Mouse (Mus musculus): ENCODE results near the gene Adipor2. TPM values are rescaled to one million over a fixed set of nuclear protein-coding genes. Genes with fewer than 3 reads are reported as not detected.

Adipor2 gene
- polyA plus RNA-seq, 1 experiment from 2014 or later, result 27.9 TPM

GRCm38 (mm10) chr6:119325978-119326377 is 91.5 kb downstream of the Adipor2 start:
- Histone ChIP-seq H3K9ac (replicated peaks) (no peak overlapping the region), H3K4me1 (replicated peaks) (peaks cover 13% of the 10 kb centered on the region), H3K4me2 (no peak overlapping the region), H3K36me3 (no peaks in the 10 kb centered on the region), H3K9me3 (no peaks in the 10 kb centered on the region), H3K27ac (no peak overlapping the region), H3K27me3 (peaks cover 86% of the 10 kb centered on the region), H3K4me3 (replicated peaks) (no peak overlapping the region)
- ATAC-seq (ENCODE audit: insufficient number of reproducible peaks, insufficient read depth, low FRiP score, low TSS enrichment, low read depth), result no peak
- WGBS, result 75% methylated on average over 6 of the region's 6 CpGs

GRCm38 (mm10) chr6:119324776-119325175 is 92.7 kb downstream of the Adipor2 start:
- peaks cover 74% of the 10 kb centered on the region for H3K27me3 ChIP-seq

DNA sequence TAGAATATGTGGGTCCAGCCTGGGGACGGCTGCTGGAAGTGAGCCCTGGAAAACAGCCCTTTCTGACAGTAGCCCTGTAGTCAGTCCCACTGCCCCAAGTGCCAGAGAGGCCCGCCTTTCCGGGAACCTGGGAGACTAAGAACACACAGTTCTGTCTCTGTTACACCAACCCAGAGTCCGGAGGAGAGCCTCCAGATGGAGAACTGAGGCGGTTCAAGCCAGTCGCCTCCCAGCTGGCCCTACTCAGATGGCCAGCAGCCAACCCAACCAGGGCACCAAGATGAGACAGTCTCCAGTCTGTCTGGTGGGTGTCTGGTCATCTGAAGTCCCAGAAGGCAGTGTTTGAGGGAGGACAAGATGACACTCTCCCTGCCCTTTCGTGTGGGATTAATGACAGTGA is 95.8 kb downstream of the Adipor2 start:
- 0 out of 2 replicates have a peak, but pooled peaks cover 3% of the 10 kb centered on the region for H3K9me3 ChIP-seq
- WGBS, result 84% methylated on average over 7 of the region's 7 CpGs
- no peak overlapping the region for H3K9ac ChIP-seq (replicated peaks)
- no peak overlapping the region for H3K4me3 ChIP-seq (replicated peaks)
- no peak overlapping the region for H3K27ac ChIP-seq
- ATAC-seq (ENCODE audit: insufficient number of reproducible peaks, insufficient read depth, low FRiP score, low TSS enrichment, low read depth), result no peak
- no peak overlapping the region for H3K4me2 ChIP-seq
- H3K27me3 ChIP-seq, result peaks cover 45% of the 10 kb centered on the region
- H3K4me1 ChIP-seq (replicated peaks), result 0 out of 2 replicates have a peak, but pooled peaks cover 3% of the 10 kb centered on the region
- no peaks in the 10 kb centered on the region for H3K36me3 ChIP-seq

More at GRCm38 (mm10) chr6:119324776-119325175, 92.7 kb downstream of the Adipor2 start:
- WGBS, result 57% methylated on average over 10 of the region's 10 CpGs
- Histone ChIP-seq H3K36me3 (no peaks in the 10 kb centered on the region), H3K9ac (replicated peaks) (no peak overlapping the region), H3K4me1 (replicated peaks) (peaks cover 9% of the 10 kb centered on the region), H3K9me3 (no peaks in the 10 kb centered on the region), H3K27ac (no peak overlapping the region), H3K4me3 (replicated peaks) (no peak overlapping the region), H3K4me2 (no peak overlapping the region)
- ATAC-seq (ENCODE audit: insufficient number of reproducible peaks, insufficient read depth, low FRiP score, low TSS enrichment, low read depth), result no peak

GRCm38 (mm10) chr6:119320481-119320880 is 97.0 kb downstream of the Adipor2 start:
- H3K9me3 ChIP-seq, result 0 out of 2 replicates have a peak, but pooled peaks cover 3% of the 10 kb centered on the region
- peaks cover 36% of the 10 kb centered on the region for H3K27me3 ChIP-seq
- ATAC-seq (ENCODE audit: insufficient number of reproducible peaks, insufficient read depth, low FRiP score, low TSS enrichment, low read depth), result no peak
- no peak overlapping the region for H3K9ac ChIP-seq (replicated peaks)
- no peak overlapping the region for H3K4me2 ChIP-seq
- H3K36me3 ChIP-seq, result no peaks in the 10 kb centered on the region
- 24% methylated on average over 16 of the region's 16 CpGs for WGBS
- 0 out of 2 replicates have a peak, but pooled peaks cover 3% of the 10 kb centered on the region for H3K4me1 ChIP-seq (replicated peaks)
- no peak overlapping the region for H3K27ac ChIP-seq
- no peak overlapping the region for H3K4me3 ChIP-seq (replicated peaks)

DNA sequence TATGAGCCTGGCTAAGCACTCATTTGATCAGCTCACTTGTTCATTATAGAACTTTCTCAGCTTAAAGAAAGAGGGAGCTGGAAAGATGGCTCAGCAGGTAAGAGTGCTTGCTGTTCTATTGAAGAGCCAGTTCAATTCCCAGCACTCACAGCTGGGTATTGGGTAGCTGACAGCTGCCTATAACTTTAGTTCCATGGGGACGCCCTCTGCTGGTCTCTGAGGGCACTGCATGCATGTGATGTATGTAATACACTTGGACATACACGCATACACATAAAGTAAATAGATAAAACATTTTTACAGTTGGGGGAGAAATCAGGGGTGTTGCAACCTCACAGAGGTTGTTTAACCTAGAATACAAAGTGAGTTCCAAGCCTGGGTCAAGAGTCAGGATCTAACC is 98.1 kb downstream of the Adipor2 start:
- no peak overlapping the region for H3K9ac ChIP-seq (replicated peaks)
- H3K4me3 ChIP-seq (replicated peaks), result no peak overlapping the region
- peaks cover 32% of the 10 kb centered on the region for H3K27me3 ChIP-seq
- WGBS, result 91% methylated on average over 2 of the region's 2 CpGs
- no peak overlapping the region for H3K4me2 ChIP-seq
- ATAC-seq (ENCODE audit: insufficient number of reproducible peaks, insufficient read depth, low FRiP score, low TSS enrichment, low read depth), result no peak
- peaks cover 8% of the 10 kb centered on the region; the same call in 1 of the 2 replicates for H3K4me1 ChIP-seq (replicated peaks)
- no peaks in the 10 kb centered on the region for H3K36me3 ChIP-seq
- H3K27ac ChIP-seq, result no peak overlapping the region
- 0 out of 2 replicates have a peak, but pooled peaks cover 3% of the 10 kb centered on the region for H3K9me3 ChIP-seq

- H3K9ac ChIP-seq (replicated peaks), result no peak overlapping the region
These were observed 98.8 kb downstream of the Adipor2 start for GRCm38 (mm10) chr6:119318732-119319131.

DNA sequence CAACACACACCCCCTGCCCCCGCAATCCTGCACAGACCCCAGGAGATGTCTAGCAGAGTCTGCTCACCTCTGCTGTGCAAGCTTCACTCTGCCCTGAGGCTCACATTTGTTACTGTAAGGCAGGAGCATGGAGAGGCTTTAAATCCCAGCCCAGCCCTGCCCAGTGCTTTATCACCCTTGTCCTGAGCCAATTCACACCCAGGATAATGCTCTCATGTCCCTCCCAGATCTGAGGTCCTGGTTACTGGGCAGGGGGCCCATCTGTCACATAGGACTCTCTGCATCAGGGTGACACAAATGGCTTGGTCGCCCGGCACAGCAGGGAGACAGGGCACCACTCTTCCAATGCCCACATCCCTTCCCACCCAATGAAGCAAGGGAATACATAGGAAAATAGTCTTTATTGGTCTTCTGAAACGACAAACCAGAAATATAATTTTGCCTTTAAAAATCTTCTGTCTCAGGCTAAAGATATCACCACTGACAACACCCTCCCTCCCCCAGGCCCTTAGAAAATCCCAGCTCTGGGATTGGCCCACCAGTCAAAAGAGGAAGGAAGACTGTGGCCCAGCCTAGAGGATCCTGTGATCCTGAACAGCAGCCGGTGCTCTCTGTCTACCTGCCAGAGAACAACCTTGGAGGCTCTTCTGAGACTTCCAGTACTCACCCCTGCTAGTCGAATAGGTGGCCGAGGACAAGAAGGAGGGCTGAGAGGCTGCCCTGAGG is 102.6 kb downstream of the Adipor2 start:
- H3K4me3 ChIP-seq (replicated peaks), result no peak overlapping the region
- H3K4me2 ChIP-seq, result no peak overlapping the region
- no peak for ATAC-seq (ENCODE audit: insufficient number of reproducible peaks, insufficient read depth, low FRiP score, low TSS enrichment, low read depth)
- H3K4me1 ChIP-seq (replicated peaks), result peaks cover 12% of the 10 kb centered on the region
- H3K27me3 ChIP-seq, result peaks cover 7% of the 10 kb centered on the region; the same call in 1 of the 2 replicates
- 0 out of 2 replicates have a peak, but pooled peaks cover 3% of the 10 kb centered on the region for H3K9me3 ChIP-seq
- H3K9ac ChIP-seq (replicated peaks), result no peak overlapping the region
- H3K36me3 ChIP-seq, result no peaks in the 10 kb centered on the region
- WGBS, result 43% methylated on average over 7 of the region's 7 CpGs
- H3K27ac ChIP-seq, result no peak overlapping the region

More at GRCm38 (mm10) chr6:119318732-119319131, 98.8 kb downstream of the Adipor2 start:
- Histone ChIP-seq H3K9me3 (0 out of 2 replicates have a peak, but pooled peaks cover 3% of the 10 kb centered on the region), H3K4me1 (replicated peaks) (peaks cover 9% of the 10 kb centered on the region), H3K36me3 (no peaks in the 10 kb centered on the region), H3K27me3 (peaks cover 26% of the 10 kb centered on the region), H3K4me3 (replicated peaks) (no peak overlapping the region), H3K4me2 (no peak overlapping the region), H3K27ac (no peak overlapping the region)
- no peak for ATAC-seq (ENCODE audit: insufficient number of reproducible peaks, insufficient read depth, low FRiP score, low TSS enrichment, low read depth)
- WGBS, result 82% methylated on average over 9 of the region's 9 CpGs

- ATAC-seq (ENCODE audit: insufficient number of reproducible peaks, insufficient read depth, low FRiP score, low TSS enrichment, low read depth), result peak; percentile 44; the same call in 1 of the 2 replicates
- Histone ChIP-seq H3K36me3 (no peaks in the 10 kb centered on the region), H3K9ac (replicated peaks) (no peak overlapping the region), H3K4me3 (replicated peaks) (no peak overlapping the region), H3K4me1 (replicated peaks) (peaks cover 12% of the 10 kb centered on the region), H3K27ac (no peak overlapping the region), H3K4me2 (no peak overlapping the region), H3K9me3 (no peaks in the 10 kb centered on the region), H3K27me3 (peaks cover 10% of the 10 kb centered on the region; the same call in 1 of the 2 replicates)
- 52% methylated on average over 14 of the region's 14 CpGs for WGBS
These were observed 103.7 kb downstream of the Adipor2 start for GRCm38 (mm10) chr6:119313588-119314375.

GRCm38 (mm10) chr6:119313096-119313495 is 104.4 kb downstream of the Adipor2 start:
- ATAC-seq (ENCODE audit: insufficient number of reproducible peaks, insufficient read depth, low FRiP score, low TSS enrichment, low read depth), result no peak
- H3K27ac ChIP-seq, result no peak overlapping the region
- no peak overlapping the region for H3K4me2 ChIP-seq
- H3K4me3 ChIP-seq (replicated peaks), result no peak overlapping the region
- H3K9me3 ChIP-seq, result no peaks in the 10 kb centered on the region
- WGBS, result 60% methylated on average over 3 of the region's 3 CpGs
- H3K4me1 ChIP-seq (replicated peaks), result peaks cover 12% of the 10 kb centered on the region
- no peak overlapping the region for H3K9ac ChIP-seq (replicated peaks)
- H3K27me3 ChIP-seq, result peaks cover 13% of the 10 kb centered on the region; the same call in 1 of the 2 replicates
- no peaks in the 10 kb centered on the region for H3K36me3 ChIP-seq

GRCm38 (mm10) chr6:119312381-119312780 is 105.1 kb downstream of the Adipor2 start:
- ATAC-seq (ENCODE audit: insufficient number of reproducible peaks, insufficient read depth, low FRiP score, low TSS enrichment, low read depth), result no peak

DNA sequence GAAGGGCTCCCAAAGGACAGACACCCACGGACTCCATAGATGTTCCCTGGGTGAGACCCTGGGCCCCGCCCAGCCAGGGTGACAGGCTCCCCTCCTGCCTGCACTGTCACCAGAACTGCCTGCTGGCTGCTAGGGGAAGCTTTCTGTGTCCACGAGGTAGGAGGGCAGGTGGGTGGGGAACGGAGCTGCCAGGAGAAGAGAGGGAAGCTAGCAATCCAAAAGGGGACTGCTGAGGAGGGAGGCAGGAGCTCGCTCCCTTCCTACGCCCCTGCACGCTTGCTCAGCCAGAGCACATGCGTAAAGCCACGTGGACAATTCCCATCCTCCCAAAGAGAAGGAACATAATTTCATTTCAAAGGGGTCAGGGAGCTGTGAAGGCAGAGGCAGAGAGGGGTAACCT is 107.3 kb downstream of the Adipor2 start:
- Histone ChIP-seq H3K4me1 (replicated peaks) (peaks cover 12% of the 10 kb centered on the region), H3K9ac (replicated peaks) (no peak overlapping the region), H3K27me3 (peaks cover 13% of the 10 kb centered on the region; the same call in 1 of the 2 replicates), H3K9me3 (no peaks in the 10 kb centered on the region), H3K36me3 (no peaks in the 10 kb centered on the region), H3K27ac (no peak overlapping the region), H3K4me3 (replicated peaks) (no peak overlapping the region), H3K4me2 (no peak overlapping the region)
- 56% methylated on average over 9 of the region's 9 CpGs for WGBS
- ATAC-seq (ENCODE audit: insufficient number of reproducible peaks, insufficient read depth, low FRiP score, low TSS enrichment, low read depth), result no peak

More at GRCm38 (mm10) chr6:119312381-119312780, 105.1 kb downstream of the Adipor2 start:
- Histone ChIP-seq H3K27ac (no peak overlapping the region), H3K9ac (replicated peaks) (no peak overlapping the region), H3K4me2 (no peak overlapping the region), H3K9me3 (no peaks in the 10 kb centered on the region), H3K4me1 (replicated peaks) (peaks cover 12% of the 10 kb centered on the region), H3K4me3 (replicated peaks) (no peak overlapping the region), H3K36me3 (no peaks in the 10 kb centered on the region), H3K27me3 (peaks cover 13% of the 10 kb centered on the region; the same call in 1 of the 2 replicates)
- 79% methylated on average over 6 of the region's 6 CpGs for WGBS
